11 mouse cellular contexts compared by ENCODE assay signal in genomic region chr4:136220133-136220775, GRCm38 (mm10). TPM values are rescaled to one million over a fixed set of nuclear protein-coding genes. Genes with fewer than 3 reads are reported as not detected.
DNase-seq lines count a peak whose midpoint lies in the region; TF ChIP-seq lines count a peak whose summit lies in the region.
"Had no signal": no experiment of that assay in that cellular context is flagged by ENCODE, and none has a peak within 500 bp of the region (broad histone marks: within the 10 kb centered on the region; RNA-seq: fewer than 3 reads in every experiment).

No protein-coding gene starts in this region.

- H3K27ac ChIP-seq in gastrocnemius, adult 2 months = peak overlapping the region; percentile 79
- H3K27ac ChIP-seq: liver, embryonic 15.5 days had no signal

- H3K4me1 ChIP-seq in lung, adult 2 months (ENCODE audit: control insufficient read depth, insufficient read depth, low read length) = peaks cover 12% of the 10 kb centered on the region

- WGBS in lung, adult 2 months = 32% methylated on average over 17 of the region's 17 CpGs

- H3K4me3 ChIP-seq in gastrocnemius, adult 2 months = peak overlapping the region; percentile 55
- no peak overlapping the region for H3K4me3 ChIP-seq in lung, adult 2 months (replicated peaks; ENCODE audit: extremely low read depth, low read depth, low read length)
- H3K4me3 ChIP-seq: liver, embryonic 15.5 days had no signal

- DNase-seq in gastrocnemius, adult 2 months = peak; percentile 72
- no peak for DNase-seq in gastrocnemius, postnatal 14 days
- peak; percentile 19 for DNase-seq in retina, embryonic 14.5 days (ENCODE audit: low spot score)
- DNase-seq in retina, postnatal 1 day = no peak
- DNase-seq in lung, adult 2 months = peak; percentile 49
- DNase-seq in natural killer cell, adult 2 months (ENCODE audit: low spot score in 2 of 2) = no peak
- no peak for DNase-seq in c-Kit-positive CD71-positive TER-119-positive erythroid progenitor cells, embryonic 14.5 days (ENCODE audit: low spot score)
- no peak for DNase-seq in layer of hippocampus, postnatal 10 days (ENCODE audit: low spot score in 2 of 2)
- DNase-seq: adrenal gland, adult 2 months; cerebellum, postnatal 25 days had no signal

- TF ChIP-seq CTCF in gastrocnemius, adult 2 months (IDR thresholded peaks at IDR 0.05) = no peak
- no peak for TF ChIP-seq CTCF in lung, adult 2 months (IDR thresholded peaks at IDR 0.05; ENCODE audit: insufficient read depth, low read length)

- no peak for TF ChIP-seq POLR2A in lung, adult 2 months (IDR thresholded peaks at IDR 0.05; ENCODE audit: borderline replicate concordance, extremely low read depth, low read depth, low read length)

- intact Hi-C loops in gastrocnemius, adult 2 months (cut with DNase I) = loop anchor here (2.0 kb wide), 1 partner anchor 17 kb away; no protein-coding TSS in a partner anchor
- intact Hi-C loops in gastrocnemius, postnatal 14 days (cut with DNase I; ENCODE audit: low total_unique reads) = no loop called here

RNA-seq across cellular contexts. Expression of gene Asap3, which starts 14.1 kb away (rescaled TPM):
- total RNA-seq in gastrocnemius, adult 2 months (2021) = 1 to 10 TPM; 1.5 to 2.5 TPM
- 1 to 10 TPM; 4.0 to 5.9 TPM for total RNA-seq in gastrocnemius, postnatal 14 days (2021)
- 8.7 and 9.3 TPM in 2 replicates for polyA plus RNA-seq in lung, adult 2 months (2012; rRNA removed)
- total RNA-seq in layer of hippocampus, postnatal 10 days (2021) = 1 to 10 TPM; 5.1 to 5.6 TPM

RNA-seq across cellular contexts. Expression of gene Tcea3, which starts 27.3 kb away (rescaled TPM):
- total RNA-seq in gastrocnemius, adult 2 months (2021) = 100 to 1,000 TPM; 344 to 373 TPM
- total RNA-seq in gastrocnemius, postnatal 14 days (2021) = 100 to 1,000 TPM; 212 to 226 TPM
- 7.0 and 13.3 TPM in 2 replicates for polyA plus RNA-seq in lung, adult 2 months (2012; rRNA removed)
- total RNA-seq in layer of hippocampus, postnatal 10 days (2021) = under 1 TPM; 0.55 to 0.89 TPM

RNA-seq across cellular contexts. Expression of gene E2f2, which starts 48.1 kb away (rescaled TPM):
- 1 to 10 TPM in 1 of 2 experiments, under 1 TPM in 1; 0.48 to 1.1 TPM for total RNA-seq in gastrocnemius, adult 2 months (2021)
- total RNA-seq in gastrocnemius, postnatal 14 days (2021) = 1 to 10 TPM; 4.0 to 6.5 TPM
- 8.9 and 11.2 TPM in 2 replicates for polyA plus RNA-seq in lung, adult 2 months (2012; rRNA removed)
- 1 to 10 TPM; 1.1 to 2.3 TPM for total RNA-seq in layer of hippocampus, postnatal 10 days (2021)

Comparison
In these comparisons a context has a peak if more than half of its experiments do, and no peak if none do; other contexts are left out.
1. DNase-seq: peak in gastrocnemius, adult 2 months (single experiment), retina, embryonic 14.5 days (single experiment) and lung, adult 2 months (single experiment); none in gastrocnemius, postnatal 14 days (single experiment), retina, postnatal 1 day (single experiment), natural killer cell, adult 2 months (0 of 2), c-Kit-positive CD71-positive TER-119-positive erythroid progenitor cells, embryonic 14.5 days (single experiment) and layer of hippocampus, postnatal 10 days (0 of 2).
2. RNA of gene Tcea3, which starts 27.3 kb away (total RNA-seq): 344 to 373 TPM in gastrocnemius, adult 2 months and 212 to 226 TPM in gastrocnemius, postnatal 14 days; 0.55 to 0.89 TPM in layer of hippocampus, postnatal 10 days; every median in the first group is over 100 times any median in the second.